Mouse (Mus musculus): ENCODE results near the gene Atp2b2. TPM values are rescaled to one million over a fixed set of nuclear protein-coding genes. Genes with fewer than 3 reads are reported as not detected.

Atp2b2 gene
- polyA plus RNA-seq, 1 experiment = 1.6 TPM

GRCm38 (mm10) chr6:113849819-113850218 lies 192.6 kb downstream of the Atp2b2 start:
- TF ChIP-seq CTCF (IDR thresholded peaks at IDR 0.05; ENCODE audit: insufficient read depth, low read length) (no peak), POLR2A (IDR thresholded peaks at IDR 0.05; ENCODE audit: borderline replicate concordance, extremely low read depth, low read depth, low read length) (no peak)
- Histone ChIP-seq H3K4me1 (ENCODE audit: control insufficient read depth, insufficient read depth, low read length) (no peaks in the 10 kb centered on the region), H3K4me3 (replicated peaks; ENCODE audit: extremely low read depth, low read depth, low read length) (no peak overlapping the region)
- WGBS = 73% methylated on average over 3 of the region's 3 CpGs
- no peak for DNase-seq

GRCm38 (mm10) chr6:113848655-113849054 lies 193.8 kb downstream of the Atp2b2 start:
- DNase-seq = no peak
- 63% methylated on average over 2 of the region's 2 CpGs for WGBS
- H3K4me1 ChIP-seq (ENCODE audit: control insufficient read depth, insufficient read depth, low read length) = no peaks in the 10 kb centered on the region
- no peak for TF ChIP-seq CTCF (IDR thresholded peaks at IDR 0.05; ENCODE audit: insufficient read depth, low read length)
- no peak for TF ChIP-seq POLR2A (IDR thresholded peaks at IDR 0.05; ENCODE audit: borderline replicate concordance, extremely low read depth, low read depth, low read length)
- H3K4me3 ChIP-seq (replicated peaks; ENCODE audit: extremely low read depth, low read depth, low read length) = no peak overlapping the region

GRCm38 (mm10) chr6:113847092-113847491 lies 195.3 kb downstream of the Atp2b2 start:
- TF ChIP-seq POLR2A (IDR thresholded peaks at IDR 0.05; ENCODE audit: borderline replicate concordance, extremely low read depth, low read depth, low read length) (no peak), CTCF (IDR thresholded peaks at IDR 0.05; ENCODE audit: insufficient read depth, low read length) (no peak)
- 67% methylated on average over 2 of the region's 2 CpGs for WGBS
- no peak for DNase-seq
- H3K4me3 ChIP-seq (replicated peaks; ENCODE audit: extremely low read depth, low read depth, low read length) = no peak overlapping the region
- H3K4me1 ChIP-seq (ENCODE audit: control insufficient read depth, insufficient read depth, low read length) = no peaks in the 10 kb centered on the region

- 3% methylated on average over 3 of the region's 3 CpGs for WGBS
- DNase-seq = no peak
- H3K4me3 ChIP-seq (replicated peaks; ENCODE audit: extremely low read depth, low read depth, low read length) = no peak overlapping the region
- H3K4me1 ChIP-seq (ENCODE audit: control insufficient read depth, insufficient read depth, low read length) = no peaks in the 10 kb centered on the region
- TF ChIP-seq POLR2A (IDR thresholded peaks at IDR 0.05; ENCODE audit: borderline replicate concordance, extremely low read depth, low read depth, low read length) (no peak), CTCF (IDR thresholded peaks at IDR 0.05; ENCODE audit: insufficient read depth, low read length) (no peak)
Measured at GRCm38 (mm10) chr6:113843248-113843647, 199.2 kb downstream of the Atp2b2 start.

- WGBS = 28% methylated on average over 1 of the region's 1 CpGs
- no peak for DNase-seq
- Histone ChIP-seq H3K4me1 (ENCODE audit: control insufficient read depth, insufficient read depth, low read length) (no peaks in the 10 kb centered on the region), H3K4me3 (replicated peaks; ENCODE audit: extremely low read depth, low read depth, low read length) (no peak overlapping the region)
- TF ChIP-seq CTCF (IDR thresholded peaks at IDR 0.05; ENCODE audit: insufficient read depth, low read length) (peak; percentile 18; the same call in 1 of the 2 replicates), POLR2A (IDR thresholded peaks at IDR 0.05; ENCODE audit: borderline replicate concordance, extremely low read depth, low read depth, low read length) (no peak)
Measured at GRCm38 (mm10) chr6:113838493-113838892, 203.9 kb downstream of the Atp2b2 start.

- 43% methylated on average over 2 of the region's 2 CpGs for WGBS
- no peak for TF ChIP-seq POLR2A (IDR thresholded peaks at IDR 0.05; ENCODE audit: borderline replicate concordance, extremely low read depth, low read depth, low read length)
- TF ChIP-seq CTCF (IDR thresholded peaks at IDR 0.05; ENCODE audit: insufficient read depth, low read length) = no peak
- Histone ChIP-seq H3K4me1 (ENCODE audit: control insufficient read depth, insufficient read depth, low read length) (no peaks in the 10 kb centered on the region), H3K4me3 (replicated peaks; ENCODE audit: extremely low read depth, low read depth, low read length) (no peak overlapping the region)
- DNase-seq = no peak
Measured at GRCm38 (mm10) chr6:113837740-113838139, 204.7 kb downstream of the Atp2b2 start.

- no peak overlapping the region for H3K4me3 ChIP-seq (replicated peaks; ENCODE audit: extremely low read depth, low read depth, low read length)
- no peaks in the 10 kb centered on the region for H3K4me1 ChIP-seq (ENCODE audit: control insufficient read depth, insufficient read depth, low read length)
- WGBS = 33% methylated on average over 3 of the region's 3 CpGs
- TF ChIP-seq POLR2A (IDR thresholded peaks at IDR 0.05; ENCODE audit: borderline replicate concordance, extremely low read depth, low read depth, low read length) = no peak
- TF ChIP-seq CTCF (IDR thresholded peaks at IDR 0.05; ENCODE audit: insufficient read depth, low read length) = no peak
- no peak for DNase-seq
Measured at GRCm38 (mm10) chr6:113836545-113836944, 205.9 kb downstream of the Atp2b2 start.

GRCm38 (mm10) chr6:113830463-113830862 lies 211.9 kb downstream of the Atp2b2 start:
- WGBS = 95% methylated on average over 2 of the region's 2 CpGs

GRCm38 (mm10) chr6:113827309-113827708 lies 215.1 kb downstream of the Atp2b2 start:
- no peaks in the 10 kb centered on the region for H3K4me1 ChIP-seq (ENCODE audit: control insufficient read depth, insufficient read depth, low read length)
- no peak overlapping the region for H3K4me3 ChIP-seq (replicated peaks; ENCODE audit: extremely low read depth, low read depth, low read length)
- no peak for DNase-seq
- TF ChIP-seq POLR2A (IDR thresholded peaks at IDR 0.05; ENCODE audit: borderline replicate concordance, extremely low read depth, low read depth, low read length) (no peak), CTCF (IDR thresholded peaks at IDR 0.05; ENCODE audit: insufficient read depth, low read length) (no peak)
- WGBS = 77% methylated on average over 4 of the region's 4 CpGs

More at GRCm38 (mm10) chr6:113830463-113830862, 211.9 kb downstream of the Atp2b2 start:
- H3K4me1 ChIP-seq (ENCODE audit: control insufficient read depth, insufficient read depth, low read length) = no peaks in the 10 kb centered on the region
- DNase-seq = no peak
- H3K4me3 ChIP-seq (replicated peaks; ENCODE audit: extremely low read depth, low read depth, low read length) = no peak overlapping the region
- TF ChIP-seq CTCF (IDR thresholded peaks at IDR 0.05; ENCODE audit: insufficient read depth, low read length) (no peak), POLR2A (IDR thresholded peaks at IDR 0.05; ENCODE audit: borderline replicate concordance, extremely low read depth, low read depth, low read length) (no peak)

GRCm38 (mm10) chr6:113822417-113822816 lies 220.0 kb downstream of the Atp2b2 start:
- DNase-seq = peak; percentile 54

More at GRCm38 (mm10) chr6:113822417-113822816, 220.0 kb downstream of the Atp2b2 start:
- peak; percentile 56 for TF ChIP-seq CTCF (IDR thresholded peaks at IDR 0.05; ENCODE audit: insufficient read depth, low read length)
- no peak for TF ChIP-seq POLR2A (IDR thresholded peaks at IDR 0.05; ENCODE audit: borderline replicate concordance, extremely low read depth, low read depth, low read length)
- no peaks in the 10 kb centered on the region for H3K4me1 ChIP-seq (ENCODE audit: control insufficient read depth, insufficient read depth, low read length)
- 26% methylated on average over 7 of the region's 7 CpGs for WGBS
- H3K4me3 ChIP-seq (replicated peaks; ENCODE audit: extremely low read depth, low read depth, low read length) = no peak overlapping the region

Data from lung, adult 2 months (tissue).